Mouse (Mus musculus): ENCODE results near the gene Prg2.

Gene Prg2

DNA sequence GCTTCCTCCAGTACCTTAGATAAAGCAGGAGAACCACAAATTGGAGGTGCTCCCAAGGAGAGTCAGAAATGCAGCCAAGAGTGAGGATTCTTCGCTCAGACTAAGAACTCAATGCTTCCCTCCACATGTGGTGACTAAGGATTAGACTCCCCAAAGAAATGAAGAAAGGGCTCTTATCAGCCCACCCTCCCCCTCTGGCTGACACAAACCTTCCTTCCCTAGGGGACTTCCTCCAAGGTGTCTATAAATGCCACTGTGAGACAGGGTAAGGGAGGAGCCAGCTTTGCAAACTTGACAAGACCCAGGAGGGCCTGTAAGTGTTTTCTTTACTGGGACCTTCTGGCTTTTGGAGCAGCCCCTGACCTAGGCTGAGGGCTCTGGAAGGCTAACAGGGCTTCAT, at the start of gene Prg2:
Gene Prg2 (plus strand): TSS at position 274 of the 400 bp plus-strand sequence.
- DNase-seq (ENCODE audit: low spot score in 2 of 2), result no peak

DNA sequence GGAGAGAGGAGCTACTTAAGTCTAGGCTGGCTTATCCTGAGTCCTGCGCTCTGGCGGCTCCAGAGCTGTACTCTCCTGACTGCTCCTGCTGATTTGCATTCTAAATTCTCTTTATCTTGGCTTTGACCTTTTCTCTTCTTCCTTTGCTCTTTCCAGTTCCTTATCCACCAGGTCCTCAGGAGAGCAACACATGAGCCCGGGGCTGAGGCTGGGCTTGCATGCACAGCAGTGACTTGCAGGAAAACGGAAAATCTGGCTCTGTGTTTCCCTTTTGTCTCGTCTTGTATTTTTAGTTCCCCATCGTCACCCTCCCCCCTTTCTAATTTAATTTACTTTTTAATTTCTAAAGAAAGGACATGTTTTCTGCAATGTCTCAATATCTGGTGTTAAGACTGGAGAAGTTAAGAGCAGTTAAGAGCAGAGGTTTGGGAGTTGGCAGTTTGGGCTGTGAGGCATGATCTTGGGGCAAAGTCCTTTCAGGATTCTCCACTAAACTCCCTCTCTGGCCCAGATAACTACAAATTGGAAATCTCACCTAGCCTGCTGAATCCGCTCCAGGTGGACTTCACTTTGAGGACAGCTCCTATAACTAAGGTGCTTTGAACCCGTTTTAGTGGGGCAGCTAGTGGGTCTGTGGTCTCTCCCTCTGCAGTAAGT, 46.1 kb upstream of the Prg2 start:
- DNase-seq (ENCODE audit: low spot score in 2 of 2), result no peak

DNA sequence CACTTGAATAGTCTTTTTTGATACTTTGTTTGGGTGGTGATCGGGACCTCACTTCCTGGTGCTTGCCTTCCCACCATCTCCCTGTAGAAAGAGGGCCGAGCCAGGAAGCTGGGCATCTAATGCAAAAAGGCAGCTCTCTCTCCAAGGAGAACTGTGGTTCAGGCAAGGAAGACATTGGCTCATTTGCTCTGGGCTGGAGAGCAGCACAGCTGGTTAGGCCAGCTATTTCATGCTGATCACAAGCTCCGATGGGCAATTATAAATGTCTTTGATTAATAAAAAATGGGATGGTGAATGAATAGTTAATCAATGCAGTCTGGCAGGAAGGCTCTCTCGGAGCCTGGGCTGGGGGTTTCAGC, 45.6 kb upstream of the Prg2 start:
- DNase-seq (ENCODE audit: low spot score in 2 of 2), result no peak

DNA sequence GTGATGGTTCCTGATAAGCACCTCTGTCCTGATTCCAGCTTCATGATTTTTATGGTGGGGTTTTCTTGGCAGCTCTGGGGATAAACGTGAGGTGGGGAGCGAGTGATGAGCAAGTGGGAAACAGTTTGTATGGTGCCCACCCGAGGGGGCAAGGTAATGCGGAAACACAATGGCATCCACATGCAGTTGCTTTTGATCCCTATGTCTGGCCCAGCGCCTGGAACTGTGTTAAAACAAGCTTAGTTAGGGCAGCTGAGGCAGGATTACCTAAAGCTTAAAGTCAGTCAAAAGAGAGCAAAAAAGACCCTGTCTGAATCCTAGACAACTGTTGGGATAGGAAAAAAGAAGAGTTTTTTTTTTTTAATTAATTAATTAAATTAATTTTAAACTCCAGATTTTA, 45.2 kb upstream of the Prg2 start:
- DNase-seq (ENCODE audit: low spot score in 2 of 2), result no peak

DNA sequence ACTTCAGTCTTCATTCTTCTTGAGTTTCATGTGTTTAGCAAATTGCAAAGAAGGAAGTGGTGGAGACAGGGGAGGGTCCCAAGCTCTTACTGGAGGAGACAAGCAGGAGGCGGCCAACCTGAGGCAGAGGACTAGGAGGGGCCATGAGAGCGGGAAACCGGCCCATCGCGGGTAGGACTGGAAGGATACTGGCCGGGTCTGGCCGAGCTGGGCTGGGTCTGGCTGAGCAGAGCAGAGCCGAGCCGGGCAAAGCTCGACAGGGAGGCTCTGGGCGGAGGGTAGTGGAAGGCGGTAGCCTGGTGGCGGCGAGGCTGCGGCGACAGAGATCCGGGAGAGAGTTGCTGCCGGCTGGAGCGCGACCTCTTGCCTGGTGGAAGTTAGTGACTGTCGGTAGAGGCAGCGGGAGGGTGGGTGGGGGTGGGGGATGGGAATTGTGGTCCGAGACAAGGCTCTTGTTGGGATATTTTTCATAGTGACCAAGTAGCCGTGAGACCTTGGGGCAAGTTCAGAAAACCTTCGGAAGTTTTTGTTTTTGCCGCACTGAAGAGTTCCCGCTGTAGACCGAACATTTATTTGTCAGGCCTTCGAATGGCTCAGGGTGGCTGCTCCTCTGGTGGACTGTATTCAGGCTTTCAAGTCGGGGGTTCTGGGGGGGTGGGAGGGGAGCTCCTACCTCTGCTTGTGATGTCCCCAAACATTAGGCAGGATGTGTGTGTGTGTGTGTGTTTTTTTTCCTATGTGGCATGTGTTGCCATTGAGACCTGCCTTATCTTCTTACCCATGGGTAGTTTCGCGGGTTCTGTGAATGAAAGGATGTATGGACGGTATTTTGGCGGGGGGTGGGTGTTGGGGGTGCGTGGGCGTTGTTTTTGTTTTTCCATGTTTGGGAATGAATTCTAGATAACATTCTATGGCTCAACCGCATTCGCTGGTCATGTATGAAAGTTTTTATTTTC, 43.5 kb upstream of the Prg2 start, which contains the start of gene Slc43a3:
Gene Slc43a3 (plus strand): TSS at position 106 of the 956 bp plus-strand sequence.
- peak; percentile 37 to 46 for DNase-seq (ENCODE audit: low spot score in 2 of 2)

DNA sequence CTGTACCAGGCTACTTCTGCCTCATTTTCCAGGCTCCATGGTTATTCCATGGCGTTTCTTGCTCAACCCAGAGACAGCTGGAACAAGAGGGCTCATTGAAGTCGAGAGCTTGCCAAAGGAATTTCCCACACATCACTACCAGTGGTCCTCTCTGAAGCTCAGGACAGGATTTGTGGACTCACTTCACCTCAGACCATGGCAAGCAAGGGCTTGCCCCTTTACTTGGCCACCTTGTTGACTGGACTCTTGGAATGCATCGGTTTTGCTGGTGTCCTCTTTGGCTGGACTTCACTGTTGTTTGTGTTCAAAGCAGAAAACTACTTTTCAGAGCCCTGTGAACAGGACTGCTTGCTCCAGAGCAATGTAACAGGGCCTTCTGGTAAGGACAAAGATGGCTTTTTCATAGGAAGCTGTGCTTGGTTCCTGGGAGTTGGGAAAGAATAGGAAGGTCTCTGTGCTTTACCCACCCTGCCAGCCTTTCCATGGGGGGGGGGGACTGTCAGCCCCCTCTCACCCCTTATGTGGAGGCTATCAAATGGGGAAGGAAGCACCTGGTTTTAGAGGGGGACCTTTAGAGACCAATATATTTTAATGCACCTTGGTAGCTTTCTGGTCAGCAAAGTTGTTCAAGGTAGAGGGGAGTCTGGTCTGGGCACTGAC, 42.6 kb upstream of the Prg2 start:
- DNase-seq (ENCODE audit: low spot score in 2 of 2), result no peak

DNA sequence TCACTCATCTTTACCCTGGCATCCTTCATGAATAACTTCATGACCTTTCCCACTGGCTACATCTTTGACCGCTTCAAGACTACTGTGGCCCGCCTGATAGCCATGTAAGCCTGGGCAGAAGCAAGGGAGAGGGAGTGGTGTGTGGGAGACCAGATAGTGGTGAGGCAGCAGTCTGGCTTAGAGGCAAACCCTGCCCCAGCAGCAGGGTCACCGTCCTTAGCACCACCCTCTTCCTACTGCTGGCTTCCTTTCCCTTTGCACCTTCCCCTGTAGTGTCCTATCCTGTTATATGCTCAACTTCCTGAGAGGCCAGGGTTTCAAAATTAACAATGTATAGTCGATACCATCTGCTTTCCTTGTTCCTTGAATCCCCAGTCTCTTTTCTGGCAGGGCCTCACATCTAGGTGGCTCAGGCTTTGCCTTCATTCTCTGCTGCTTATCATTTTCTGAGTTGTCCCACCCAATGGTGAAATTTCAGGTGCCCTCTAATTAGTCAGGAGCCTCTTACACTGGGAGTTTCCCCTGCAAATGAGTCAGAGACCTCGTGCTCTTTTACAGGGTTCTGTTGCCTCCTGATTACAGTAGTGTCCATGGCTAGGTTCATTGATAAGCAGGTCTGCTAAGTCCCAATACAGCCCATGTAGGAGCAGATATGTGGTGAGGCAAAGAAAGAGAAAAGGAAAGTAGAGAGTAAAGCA, 41.9 kb upstream of the Prg2 start:
- no peak for DNase-seq (ENCODE audit: low spot score in 2 of 2)

DNA sequence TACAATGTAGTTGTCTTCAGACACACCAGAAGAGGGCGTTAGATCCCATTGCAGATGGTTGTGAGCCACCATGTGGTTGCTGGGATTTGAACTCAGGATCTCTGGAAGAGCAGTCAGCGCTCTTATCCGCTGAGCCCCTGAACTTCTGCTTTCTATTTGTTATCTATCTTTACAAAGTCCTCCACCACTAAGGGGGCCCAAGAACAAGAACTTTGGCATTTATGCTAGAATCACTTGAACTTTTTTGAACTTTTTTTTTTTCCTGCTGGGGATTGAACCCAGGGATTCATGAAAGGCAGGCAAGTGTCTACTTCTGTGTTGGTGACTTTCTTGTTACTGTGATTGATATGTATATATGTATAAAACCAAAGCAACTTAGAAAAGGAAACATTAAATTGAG, 41.0 kb upstream of the Prg2 start:
- DNase-seq (ENCODE audit: low spot score in 2 of 2), result no peak

DNA sequence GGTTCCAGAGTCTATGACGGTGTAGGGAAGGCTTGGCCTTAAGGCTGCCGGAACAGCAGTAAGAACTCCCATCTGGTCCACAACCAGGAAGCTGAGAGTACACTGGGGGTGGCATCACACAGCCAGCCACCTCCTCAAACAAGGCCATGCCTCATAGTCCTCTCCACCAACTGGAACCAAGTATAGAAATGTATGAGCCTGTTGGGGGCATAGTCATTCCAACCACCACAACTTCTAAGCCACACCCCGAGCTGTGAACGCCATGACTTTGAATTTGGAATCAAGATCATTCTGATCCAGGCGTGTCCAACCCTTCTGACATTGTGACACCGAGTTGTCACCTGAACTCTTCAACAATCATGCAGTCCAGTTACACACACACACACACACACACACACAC, 40.5 kb upstream of the Prg2 start:
- DNase-seq (ENCODE audit: low spot score in 2 of 2), result no peak

DNA sequence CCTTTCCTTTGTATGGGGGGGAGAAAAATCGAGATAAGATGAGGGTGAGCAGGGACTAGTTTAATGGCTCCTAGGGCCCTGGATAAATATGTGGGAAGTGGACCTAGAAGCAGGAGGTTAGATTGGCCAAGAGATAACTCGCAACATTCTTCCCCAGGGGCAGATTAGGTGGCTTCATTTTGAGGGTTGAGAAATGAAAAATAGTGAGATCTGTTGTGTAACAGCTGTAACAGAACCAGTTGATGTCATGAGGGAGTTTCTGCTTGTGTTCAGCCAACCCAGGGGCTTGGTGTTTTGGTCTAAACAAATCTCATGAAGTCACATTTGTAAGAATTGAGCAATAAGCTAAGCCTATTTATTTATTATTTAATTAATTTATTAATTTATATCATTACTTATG, 38.9 kb upstream of the Prg2 start:
- no peak for DNase-seq (ENCODE audit: low spot score in 2 of 2)

DNA sequence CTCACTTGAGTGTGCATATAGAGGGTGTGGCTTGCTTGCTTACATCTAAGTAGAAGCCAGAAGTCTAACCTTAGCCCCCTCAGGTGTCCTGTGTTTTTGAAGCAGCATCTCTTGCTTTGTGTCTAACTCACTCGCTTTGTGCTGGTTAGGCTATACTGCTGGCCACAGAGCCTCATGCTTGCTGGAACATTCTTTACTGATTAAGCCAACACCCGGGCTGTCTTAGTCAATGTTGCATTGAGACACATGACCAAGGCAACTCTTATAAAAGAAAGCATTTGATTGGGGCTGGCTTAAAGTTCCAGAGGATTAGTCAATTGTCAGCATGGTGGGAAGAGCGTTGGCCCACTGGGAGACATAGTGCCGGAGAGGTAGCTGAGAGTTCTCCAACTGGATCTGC, 38.5 kb upstream of the Prg2 start:
- no peak for DNase-seq (ENCODE audit: low spot score in 2 of 2)

DNA sequence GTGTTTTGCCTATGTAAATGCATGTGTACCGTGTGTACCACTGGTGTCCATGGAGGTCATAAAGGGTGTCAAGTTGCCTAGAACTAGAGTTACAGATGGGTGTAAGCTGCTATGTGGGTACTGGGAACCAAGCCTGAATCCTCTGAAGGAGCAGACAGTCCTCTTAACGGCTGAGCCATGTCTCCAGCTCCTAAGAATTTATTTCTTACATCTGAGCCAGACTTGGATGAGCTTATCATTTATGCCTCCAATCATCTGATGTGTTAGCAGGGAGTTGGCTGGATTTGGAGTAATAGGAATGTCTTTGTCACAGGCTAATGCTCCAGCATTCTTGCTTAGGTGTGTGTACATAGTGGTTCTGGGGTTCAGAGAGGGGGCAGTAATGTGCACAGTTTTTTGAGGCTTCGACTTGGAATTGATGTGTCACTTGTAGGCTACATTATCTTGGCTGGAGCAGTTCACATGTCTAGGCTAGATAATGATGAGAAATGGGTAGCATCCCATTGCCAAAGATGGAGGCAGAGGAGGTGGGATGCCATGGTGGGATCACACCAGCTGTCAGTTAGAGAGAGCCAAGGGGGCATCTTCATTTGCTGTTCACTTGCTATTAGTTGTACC, 33.0 kb upstream of the Prg2 start:
- DNase-seq (ENCODE audit: low spot score in 2 of 2), result no peak

DNA sequence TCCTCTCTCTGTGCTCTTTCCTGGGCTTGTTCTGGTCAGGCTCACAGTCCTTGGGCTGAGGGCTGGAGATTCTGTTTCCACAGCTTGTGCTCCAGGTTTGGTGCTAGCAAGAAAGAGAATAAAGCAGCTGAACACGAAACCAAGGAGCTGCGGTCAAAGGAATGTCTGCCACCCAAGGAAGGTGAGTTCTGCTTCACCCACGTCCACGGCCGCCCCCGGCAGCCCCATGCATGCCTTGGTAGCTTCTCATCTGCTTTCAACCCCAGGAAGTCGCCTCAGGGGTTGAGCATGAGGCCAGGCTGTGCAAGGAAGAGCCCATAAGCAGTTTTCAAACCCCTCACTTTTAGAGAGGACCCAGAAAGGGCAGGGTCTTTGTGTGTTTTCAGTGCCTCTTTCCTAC, 32.0 kb upstream of the Prg2 start:
- DNase-seq (ENCODE audit: low spot score in 2 of 2), result no peak

DNA sequence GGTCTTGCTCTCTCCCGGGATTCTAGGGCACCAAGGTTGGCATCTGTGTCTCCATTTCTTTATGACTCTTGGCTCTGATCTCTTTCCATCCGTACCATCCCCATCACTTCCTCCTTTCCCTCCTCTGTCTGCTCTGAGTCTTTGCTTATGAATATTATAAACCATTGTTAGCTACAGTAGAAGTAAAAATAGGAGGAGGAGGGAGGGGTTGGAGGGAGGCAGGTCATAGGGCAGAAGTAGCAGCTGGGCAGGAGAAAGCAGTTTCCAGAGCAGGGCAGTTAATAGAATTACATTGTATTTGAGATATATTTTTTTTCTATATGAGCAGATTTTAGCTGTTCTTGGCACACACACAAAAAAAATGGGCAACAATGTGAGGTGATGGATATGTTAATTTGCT, 31.5 kb upstream of the Prg2 start:
- DNase-seq (ENCODE audit: low spot score in 2 of 2), result peak in 1 of 2 experiments; percentile 39

DNA sequence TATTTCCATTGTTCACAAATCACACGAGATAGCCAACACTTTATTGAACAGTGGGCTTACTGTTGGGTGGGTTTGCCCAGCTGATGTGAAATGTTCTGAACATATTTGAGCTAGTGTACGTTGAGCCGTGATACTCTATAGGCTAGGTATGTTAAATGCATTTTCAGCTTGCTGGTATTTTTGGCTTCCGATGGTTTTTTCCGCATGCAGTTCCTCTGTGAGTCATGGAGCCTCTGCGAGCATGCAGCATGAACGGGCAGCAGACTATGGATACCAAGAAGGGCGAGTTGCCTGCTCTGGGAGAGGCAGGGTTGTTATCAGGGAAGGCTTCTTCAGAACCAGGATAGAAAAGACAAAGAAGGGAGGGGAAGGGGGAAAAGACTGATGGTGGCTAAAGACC, 29.2 kb upstream of the Prg2 start:
- DNase-seq (ENCODE audit: low spot score in 2 of 2), result peak in 1 of 2 experiments; percentile 16

DNA sequence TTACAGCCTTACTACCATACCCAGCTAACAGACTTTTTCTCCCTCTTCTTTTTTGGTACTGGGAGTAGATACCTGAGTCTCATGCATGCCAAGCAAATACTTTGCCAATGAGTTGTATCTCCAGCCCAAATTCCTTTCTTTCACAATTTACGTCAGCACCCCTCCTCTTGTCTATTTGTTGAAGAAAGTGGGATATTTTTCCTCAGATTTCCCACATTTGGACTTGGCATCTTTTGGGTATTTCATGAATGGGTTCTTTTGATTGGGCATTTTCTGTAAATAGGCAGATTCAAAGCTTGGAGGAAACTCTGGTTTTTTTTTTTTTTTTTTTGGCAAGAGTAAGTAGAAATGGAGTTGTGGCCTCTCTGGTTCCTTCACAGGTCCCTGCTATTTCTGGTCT, 28.0 kb upstream of the Prg2 start:
- no peak for DNase-seq (ENCODE audit: low spot score in 2 of 2)

DNA sequence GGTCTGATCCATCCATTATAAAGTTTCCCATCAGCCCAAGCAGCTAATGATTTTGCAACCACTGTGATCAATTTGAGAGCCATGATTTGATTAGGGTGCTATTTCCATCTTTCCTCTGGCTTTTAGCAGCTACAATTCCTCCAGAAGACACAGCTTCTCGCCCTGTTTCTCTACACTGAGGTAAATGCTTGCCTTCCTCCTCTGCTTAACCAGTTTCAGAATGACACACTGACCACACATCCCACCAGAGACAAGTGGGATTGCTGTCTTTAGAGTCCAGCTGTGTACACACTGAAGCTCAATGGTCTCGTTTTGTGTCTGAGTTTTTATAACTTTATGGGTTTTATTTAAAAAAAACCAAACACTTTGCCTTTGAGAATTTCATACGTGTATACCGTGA, 27.6 kb upstream of the Prg2 start:
- DNase-seq (ENCODE audit: low spot score in 2 of 2), result no peak

DNA sequence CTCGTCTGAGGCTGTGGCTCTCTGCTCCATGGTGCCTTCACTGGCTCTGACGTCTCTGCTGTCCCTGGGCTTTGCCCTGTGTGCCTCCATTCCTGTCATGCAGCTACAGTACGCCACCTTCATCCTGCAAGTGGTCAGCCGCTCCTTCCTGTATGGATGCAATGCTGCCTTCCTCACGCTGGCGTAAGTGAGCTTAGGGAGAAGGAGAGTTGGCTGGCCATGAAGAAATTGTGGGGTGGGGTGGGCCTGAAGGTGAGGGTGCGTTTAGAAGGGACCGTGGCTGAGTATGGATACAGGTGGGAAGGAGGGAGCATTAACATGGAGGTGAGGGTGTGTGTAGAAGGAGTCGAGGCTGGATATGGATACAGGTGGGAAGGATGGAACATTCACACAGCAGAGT, 24.8 kb upstream of the Prg2 start:
- DNase-seq (ENCODE audit: low spot score in 2 of 2), result no peak

DNA sequence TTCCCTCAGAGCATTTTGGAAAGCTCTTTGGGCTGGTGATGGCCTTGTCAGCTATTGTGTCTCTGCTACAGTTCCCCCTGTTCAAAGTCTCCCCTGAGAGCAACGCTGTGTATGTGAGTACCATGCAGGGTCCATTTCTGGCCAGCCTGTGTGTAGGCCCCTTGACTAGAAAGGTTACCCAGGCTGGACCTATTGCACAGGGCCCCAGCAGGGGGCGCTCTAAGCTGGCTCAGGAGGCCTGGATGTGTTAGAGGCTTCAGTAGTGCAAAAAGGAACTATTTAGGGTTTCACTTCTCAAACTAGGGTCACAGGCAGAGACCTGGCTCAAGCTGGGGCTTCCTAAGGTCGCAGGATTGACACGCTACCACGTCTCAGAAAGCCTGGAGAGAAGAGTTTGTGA, 24.0 kb upstream of the Prg2 start:
- DNase-seq (ENCODE audit: low spot score in 2 of 2), result peak in 1 of 2 experiments; percentile 55

DNA sequence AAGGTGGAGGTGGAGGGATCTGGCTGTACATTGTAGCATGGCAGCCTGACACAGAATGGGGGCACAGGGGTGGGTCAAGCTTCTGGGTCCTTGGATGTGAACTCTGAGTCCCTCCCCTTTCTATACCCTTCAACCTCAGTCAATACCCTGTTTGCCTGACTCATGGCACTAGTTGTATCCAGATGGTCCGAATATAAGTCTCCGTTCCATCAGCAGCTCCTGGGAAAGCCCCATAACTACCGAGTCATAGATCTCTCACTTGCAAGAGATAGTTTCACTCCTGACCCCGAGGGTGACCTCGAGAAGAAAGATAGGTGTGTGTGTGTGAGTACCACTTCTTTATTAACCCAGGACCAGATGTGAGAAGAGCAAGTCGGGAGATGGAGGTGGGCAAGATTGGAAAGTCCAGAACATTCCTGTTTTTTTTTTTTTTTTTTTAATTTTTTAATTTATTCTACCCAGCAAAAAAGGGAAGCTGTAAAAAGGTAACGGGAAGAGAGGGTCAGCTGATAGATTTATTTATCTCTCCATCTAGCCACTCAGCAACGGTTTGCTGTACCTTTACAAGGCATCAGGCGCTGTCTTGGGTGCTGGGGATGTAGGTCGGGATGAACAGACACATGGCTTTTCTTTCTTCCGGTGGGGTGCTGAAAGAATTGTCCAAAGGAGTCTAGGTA, 21.5 kb upstream of the Prg2 start:
- DNase-seq (ENCODE audit: low spot score in 2 of 2), result no peak

DNA sequence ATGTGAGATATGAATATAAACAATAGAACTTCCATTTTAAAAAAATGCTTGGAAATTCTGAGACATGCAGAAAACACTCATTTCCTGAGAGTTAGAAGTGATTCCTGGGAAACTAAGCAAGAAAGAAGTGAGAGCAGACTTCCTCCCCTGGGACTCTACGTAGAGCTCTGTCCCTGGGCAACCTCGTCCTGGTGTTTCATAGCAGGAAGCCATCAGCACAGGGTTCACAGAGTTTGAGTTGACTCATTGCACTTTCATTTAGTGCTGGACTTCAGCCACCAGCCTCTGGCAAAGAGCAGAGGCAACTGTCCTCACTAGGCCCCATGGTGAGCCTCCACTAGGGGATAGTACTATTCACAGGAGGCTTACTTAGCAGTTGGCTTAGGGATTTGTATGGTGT, 19.0 kb upstream of the Prg2 start:
- no peak for DNase-seq (ENCODE audit: low spot score in 2 of 2)
